Mouse (Mus musculus): Measurements from ENCODE around the gene Rhox2e.
"Not testable (repeated sequence)": the region's sequence is repeated elsewhere in the genome, so short reads cannot be mapped to it uniquely, and the experiment has no call there.

DNA sequence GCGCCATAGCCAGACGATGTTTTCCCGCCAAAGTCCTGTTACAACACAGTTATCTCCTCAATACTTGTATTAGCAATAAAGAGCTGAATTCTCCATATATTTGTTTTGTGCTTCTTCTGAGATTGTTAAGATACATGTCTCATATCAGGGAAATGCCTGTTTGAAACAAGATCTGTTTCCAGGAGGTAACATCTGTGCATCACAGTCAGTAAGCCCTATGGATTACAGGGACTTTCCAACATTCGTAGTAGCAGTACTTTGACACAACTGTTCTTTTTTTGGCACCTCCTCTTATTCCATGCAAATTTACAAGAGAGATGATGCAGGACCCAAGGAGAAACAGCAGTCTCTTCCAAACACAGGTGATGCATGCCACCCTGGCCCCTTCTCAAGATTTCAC, 11.5 kb downstream of the Rhox2e start, which contains the start of gene Rhox3e:
- not testable (repeated sequence) for TF ChIP-seq CTCF, POLR2A (IDR thresholded peaks at IDR 0.05; ENCODE audit: insufficient read depth, low read depth, low read length)
